Mouse (Mus musculus): ENCODE measurements around the gene Itgb7.

Itgb7 gene

GRCm38 (mm10) chr15:102192820-102193386 is 38.8 kb downstream of the Itgb7 start:
- no peak for DNase-seq

GRCm38 (mm10) chr15:102192271-102192812 is 39.4 kb downstream of the Itgb7 start:
- no peak for DNase-seq

GRCm38 (mm10) chr15:102191699-102192098 is 40.0 kb downstream of the Itgb7 start:
- DNase-seq, result no peak

- DNase-seq, result peak; percentile 59
Observed at GRCm38 (mm10) chr15:102188883-102189282, 42.9 kb downstream of the Itgb7 start.

GRCm38 (mm10) chr15:102188096-102188495 is 43.6 kb downstream of the Itgb7 start:
- DNase-seq, result peak; percentile 75

GRCm38 (mm10) chr15:102186239-102186638 is 45.5 kb downstream of the Itgb7 start:
- DNase-seq, result no peak

- DNase-seq, result peak; percentile 53
Observed at GRCm38 (mm10) chr15:102183076-102183475, 48.7 kb downstream of the Itgb7 start.

- DNase-seq, result no peak
Observed at GRCm38 (mm10) chr15:102179924-102180323, 51.8 kb downstream of the Itgb7 start.

GRCm38 (mm10) chr15:102179106-102179505 is 52.6 kb downstream of the Itgb7 start:
- DNase-seq, result no peak

GRCm38 (mm10) chr15:102178279-102178678 is 53.5 kb downstream of the Itgb7 start:
- DNase-seq, result peak; percentile 90

- DNase-seq, result peak; percentile 23
Observed at GRCm38 (mm10) chr15:102177417-102177816, 54.3 kb downstream of the Itgb7 start.

GRCm38 (mm10) chr15:102176571-102177316 is 55.0 kb downstream of the Itgb7 start:
- peak; percentile 41 for DNase-seq

- DNase-seq, result no peak
Observed at GRCm38 (mm10) chr15:102175736-102176319, 55.9 kb downstream of the Itgb7 start.

GRCm38 (mm10) chr15:102173581-102173980 is 58.2 kb downstream of the Itgb7 start:
- DNase-seq, result no peak

GRCm38 (mm10) chr15:102169064-102169463 is 62.7 kb downstream of the Itgb7 start:
- peak; percentile 13 for DNase-seq

- peak; percentile 37 for DNase-seq
Observed at GRCm38 (mm10) chr15:102167620-102168021, 64.1 kb downstream of the Itgb7 start.
